Mouse (Mus musculus) cortical plate, adult 2 months (tissue): ENCODE data around the gene D3Ertd254e.

ENCODE experiments used
- CTCF ChIP-seq: fragments of 200-500 bp; IDR thresholded peaks from 2 replicates; pipeline ENCODE4 v1.5.1; 2011; ENCODE audit warnings: mild to moderate bottlenecking, control low read depth, low read length; ENCODE audit not compliant: insufficient read depth; ENCODE audit errors: extremely low read depth
- POLR2A ChIP-seq: fragments of 200-500 bp; IDR thresholded peaks from 2 replicates; pipeline ENCODE4 v1.6.1; 2011; ENCODE audit warnings: mild to moderate bottlenecking, low read length, control low read depth; ENCODE audit not compliant: insufficient read depth; ENCODE audit errors: extremely low read depth

DNA sequence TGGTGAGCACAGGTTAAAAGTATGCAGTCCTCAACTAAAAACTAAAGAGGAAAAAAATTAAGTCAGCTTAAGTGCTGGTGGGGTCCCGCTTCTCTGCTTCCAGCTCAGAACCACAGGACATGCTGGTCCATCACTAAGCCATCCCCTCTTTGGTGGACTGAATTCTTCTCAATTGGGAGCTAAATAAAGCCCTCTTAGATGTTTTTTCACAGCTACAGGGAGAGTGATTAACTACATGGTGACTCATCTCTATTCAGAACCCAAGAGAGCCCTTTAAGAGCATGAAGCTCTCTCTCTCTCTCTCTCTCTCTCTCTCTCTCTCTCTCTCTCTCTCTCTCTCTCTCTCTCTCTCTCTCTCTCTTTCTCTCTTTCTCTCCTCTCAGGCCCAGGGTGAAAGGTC, 20.5 kb downstream of the D3Ertd254e start:
- TF ChIP-seq CTCF = no peak
- no peak for TF ChIP-seq POLR2A
